Mouse (Mus musculus): ENCODE measurements around the gene Magi2. TPM values are rescaled to one million over a fixed set of nuclear protein-coding genes. Genes with fewer than 3 reads are reported as not detected.

Gene Magi2
- polyA plus RNA-seq, 1 experiment from 2014 or later = 6.1 TPM

DNA sequence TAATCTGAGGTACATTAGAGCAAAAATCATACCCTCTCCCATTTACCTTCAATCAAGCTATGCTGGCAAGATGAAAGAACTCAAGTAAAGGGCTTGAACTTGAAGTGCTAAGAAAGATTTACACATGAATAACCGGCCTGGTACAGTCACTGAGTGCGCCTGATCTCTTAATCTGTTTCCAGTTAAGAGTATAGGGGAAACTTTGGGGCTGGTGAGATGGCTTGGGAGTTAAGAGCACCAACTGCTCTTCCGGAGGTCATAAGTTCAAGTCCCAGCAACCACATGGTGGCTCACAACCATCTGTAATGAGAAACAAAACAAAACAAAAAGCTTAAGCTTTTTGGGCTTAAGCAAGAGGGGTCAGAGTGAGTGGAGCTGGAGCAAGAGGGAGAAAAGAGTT is 1451.7 kb downstream of the Magi2 start:
- no peak overlapping the region for H3K4me3 ChIP-seq (ENCODE audit: low read depth, low read length)
- WGBS = 59% methylated on average over 3 of the region's 3 CpGs
- H3K36me3 ChIP-seq (ENCODE audit: control insufficient read depth, insufficient read depth, low read length) = no peaks in the 10 kb centered on the region
- no peak for ATAC-seq (ENCODE audit: insufficient read depth, low FRiP score, low TSS enrichment)
- H3K9me3 ChIP-seq (ENCODE audit: control insufficient read depth, low read length) = no peaks in the 10 kb centered on the region
- peaks cover 8% of the 10 kb centered on the region; the same call in 1 of the 2 replicates for H3K4me1 ChIP-seq (ENCODE audit: control insufficient read depth, insufficient read depth, low read length)
- H3K27me3 ChIP-seq (ENCODE audit: control insufficient read depth, insufficient read depth, low read length) = no peaks in the 10 kb centered on the region
- no peak for DNase-seq (ENCODE audit: low spot score)
- no peak overlapping the region for H3K4me2 ChIP-seq (ENCODE audit: low read depth)
- no peak overlapping the region for H3K9ac ChIP-seq (ENCODE audit: low read length)
- no peak overlapping the region for H3K27ac ChIP-seq (ENCODE audit: low read depth, low read length)

DNA sequence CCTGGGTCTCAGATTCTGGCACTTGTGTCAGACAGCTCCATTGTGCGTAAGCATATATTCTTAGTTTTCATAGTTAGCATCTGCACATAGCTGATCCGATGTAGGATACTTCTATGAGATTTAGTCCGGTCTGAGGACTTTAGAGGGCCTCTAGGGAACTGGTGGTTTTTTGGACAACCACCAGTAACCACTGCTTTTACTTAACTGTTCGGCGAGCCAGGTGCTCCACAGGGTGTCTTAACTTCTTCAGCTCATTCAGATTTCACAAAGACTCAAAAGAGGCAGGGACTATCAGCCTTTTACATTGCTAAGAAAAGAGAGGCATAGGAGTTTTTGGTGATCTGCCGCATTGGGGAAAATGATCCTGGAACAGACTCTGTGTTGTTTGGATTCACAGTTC is 1453.1 kb downstream of the Magi2 start:
- Histone ChIP-seq H3K4me1 (ENCODE audit: control insufficient read depth, insufficient read depth, low read length) (peaks cover 8% of the 10 kb centered on the region; the same call in 1 of the 2 replicates), H3K27me3 (ENCODE audit: control insufficient read depth, insufficient read depth, low read length) (no peaks in the 10 kb centered on the region), H3K27ac (ENCODE audit: low read depth, low read length) (no peak overlapping the region), H3K4me3 (ENCODE audit: low read depth, low read length) (no peak overlapping the region), H3K4me2 (ENCODE audit: low read depth) (no peak overlapping the region), H3K9ac (ENCODE audit: low read length) (no peak overlapping the region), H3K9me3 (ENCODE audit: control insufficient read depth, low read length) (no peaks in the 10 kb centered on the region), H3K36me3 (ENCODE audit: control insufficient read depth, insufficient read depth, low read length) (no peaks in the 10 kb centered on the region)
- WGBS = 93% methylated on average over 6 of the region's 6 CpGs
- DNase-seq (ENCODE audit: low spot score) (no peak), ATAC-seq (ENCODE audit: insufficient read depth, low FRiP score, low TSS enrichment) (no peak)

DNA sequence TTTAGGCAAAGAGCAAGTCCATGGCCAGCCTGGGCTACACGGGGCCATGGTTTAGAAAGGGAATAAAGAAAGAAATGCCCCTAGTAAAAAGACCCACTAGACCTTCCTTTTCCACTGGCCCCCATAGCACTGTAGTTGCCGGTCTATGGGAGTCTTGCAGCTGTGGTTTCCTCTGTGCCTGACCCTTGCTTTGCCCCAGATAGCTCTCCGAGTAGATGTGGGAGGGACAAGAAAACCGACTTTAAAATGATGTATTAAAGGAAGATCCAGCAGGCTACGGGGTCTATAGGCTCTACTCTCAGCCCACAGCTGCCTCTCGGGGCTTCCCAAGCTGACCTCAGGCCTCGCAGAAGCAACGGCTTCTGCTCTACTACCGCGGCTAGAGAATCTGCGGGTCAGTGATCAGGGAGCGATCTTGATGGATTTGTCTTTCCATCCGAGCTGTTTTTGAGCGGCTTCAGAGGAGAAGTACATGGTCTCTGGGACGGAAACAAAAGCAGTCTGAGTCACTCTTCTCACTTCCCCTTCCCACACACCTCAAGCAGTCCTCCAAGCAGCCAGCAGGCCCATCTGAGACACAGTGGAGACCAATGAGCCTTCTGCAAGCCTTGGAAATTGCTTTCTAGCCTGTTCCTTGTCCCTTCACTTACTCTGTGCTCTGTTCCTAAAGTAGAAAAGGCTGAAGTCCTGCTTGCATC is 1454.1 kb downstream of the Magi2 start:
- H3K4me3 ChIP-seq (ENCODE audit: low read depth, low read length) = no peak overlapping the region
- ATAC-seq (ENCODE audit: insufficient read depth, low FRiP score, low TSS enrichment) (no peak), DNase-seq (ENCODE audit: low spot score) (no peak)
- no peaks in the 10 kb centered on the region for H3K36me3 ChIP-seq (ENCODE audit: control insufficient read depth, insufficient read depth, low read length)
- WGBS = 83% methylated on average over 15 of the region's 15 CpGs
- H3K4me2 ChIP-seq (ENCODE audit: low read depth) = no peak overlapping the region
- H3K27me3 ChIP-seq (ENCODE audit: control insufficient read depth, insufficient read depth, low read length) = no peaks in the 10 kb centered on the region
- H3K9me3 ChIP-seq (ENCODE audit: control insufficient read depth, low read length) = no peaks in the 10 kb centered on the region
- H3K4me1 ChIP-seq (ENCODE audit: control insufficient read depth, insufficient read depth, low read length) = peaks cover 8% of the 10 kb centered on the region; the same call in 1 of the 2 replicates
- no peak overlapping the region for H3K27ac ChIP-seq (ENCODE audit: low read depth, low read length)
- H3K9ac ChIP-seq (ENCODE audit: low read length) = no peak overlapping the region

DNA sequence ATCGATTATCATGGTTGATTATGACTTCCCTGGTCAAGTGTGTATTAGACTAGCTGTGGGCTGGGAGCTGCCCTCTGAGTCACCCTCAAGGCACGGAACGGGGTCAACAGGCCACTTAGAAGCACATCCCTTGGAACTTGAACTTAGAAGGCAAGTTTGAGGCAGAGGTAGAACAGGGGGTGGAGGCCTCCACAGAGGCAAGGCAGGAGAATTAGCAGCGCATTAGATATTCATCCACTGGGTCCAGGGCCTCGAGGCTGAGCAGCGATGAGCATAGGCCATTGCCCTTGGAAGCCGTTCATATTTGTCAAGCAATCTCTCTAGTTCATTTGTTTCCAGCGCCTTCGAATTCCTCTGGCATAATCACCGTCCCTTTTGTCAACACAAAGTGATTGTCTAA is 1454.8 kb downstream of the Magi2 start:
- no peaks in the 10 kb centered on the region for H3K27me3 ChIP-seq (ENCODE audit: control insufficient read depth, insufficient read depth, low read length)
- H3K4me3 ChIP-seq (ENCODE audit: low read depth, low read length) = no peak overlapping the region
- DNase-seq (ENCODE audit: low spot score) = no peak
- H3K36me3 ChIP-seq (ENCODE audit: control insufficient read depth, insufficient read depth, low read length) = no peaks in the 10 kb centered on the region
- H3K4me2 ChIP-seq (ENCODE audit: low read depth) = no peak overlapping the region
- ATAC-seq (ENCODE audit: insufficient read depth, low FRiP score, low TSS enrichment) = 0 out of 2 replicates have a peak, but pooled peaks have one; percentile 29
- peaks cover 8% of the 10 kb centered on the region; the same call in 1 of the 2 replicates for H3K4me1 ChIP-seq (ENCODE audit: control insufficient read depth, insufficient read depth, low read length)
- H3K9ac ChIP-seq (ENCODE audit: low read length) = no peak overlapping the region
- H3K9me3 ChIP-seq (ENCODE audit: control insufficient read depth, low read length) = no peaks in the 10 kb centered on the region
- no peak overlapping the region for H3K27ac ChIP-seq (ENCODE audit: low read depth, low read length)
- 59% methylated on average over 10 of the region's 10 CpGs for WGBS

DNA sequence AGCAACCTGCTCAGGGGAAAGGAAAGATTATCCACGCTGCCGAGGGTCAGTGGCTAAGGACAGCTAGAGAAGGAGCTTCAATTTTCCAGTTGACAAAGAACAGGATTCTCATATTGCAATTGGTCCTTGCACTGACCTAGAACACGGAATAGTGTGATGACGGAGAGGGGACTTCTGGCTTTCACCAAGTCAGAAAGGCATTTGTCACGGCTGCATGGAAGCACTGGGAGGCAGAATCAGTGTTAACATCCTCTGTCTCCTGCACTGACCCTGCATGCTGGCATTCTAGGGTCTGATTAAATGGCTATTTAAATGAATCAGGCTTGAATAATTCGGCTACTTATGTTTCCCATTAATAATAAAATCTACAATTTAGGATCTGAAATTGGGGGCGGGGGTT is 1455.4 kb downstream of the Magi2 start:
- H3K4me1 ChIP-seq (ENCODE audit: control insufficient read depth, insufficient read depth, low read length) = peaks cover 4% of the 10 kb centered on the region; the same call in 1 of the 2 replicates
- H3K4me3 ChIP-seq (ENCODE audit: low read depth, low read length) = no peak overlapping the region
- H3K4me2 ChIP-seq (ENCODE audit: low read depth) = no peak overlapping the region
- ATAC-seq (ENCODE audit: insufficient read depth, low FRiP score, low TSS enrichment) (0 out of 2 replicates have a peak, but pooled peaks have one; percentile 31), DNase-seq (ENCODE audit: low spot score) (no peak)
- 43% methylated on average over 7 of the region's 7 CpGs for WGBS
- H3K27ac ChIP-seq (ENCODE audit: low read depth, low read length) = no peak overlapping the region
- no peak overlapping the region for H3K9ac ChIP-seq (ENCODE audit: low read length)
- no peaks in the 10 kb centered on the region for H3K36me3 ChIP-seq (ENCODE audit: control insufficient read depth, insufficient read depth, low read length)
- no peaks in the 10 kb centered on the region for H3K27me3 ChIP-seq (ENCODE audit: control insufficient read depth, insufficient read depth, low read length)
- H3K9me3 ChIP-seq (ENCODE audit: control insufficient read depth, low read length) = no peaks in the 10 kb centered on the region

DNA sequence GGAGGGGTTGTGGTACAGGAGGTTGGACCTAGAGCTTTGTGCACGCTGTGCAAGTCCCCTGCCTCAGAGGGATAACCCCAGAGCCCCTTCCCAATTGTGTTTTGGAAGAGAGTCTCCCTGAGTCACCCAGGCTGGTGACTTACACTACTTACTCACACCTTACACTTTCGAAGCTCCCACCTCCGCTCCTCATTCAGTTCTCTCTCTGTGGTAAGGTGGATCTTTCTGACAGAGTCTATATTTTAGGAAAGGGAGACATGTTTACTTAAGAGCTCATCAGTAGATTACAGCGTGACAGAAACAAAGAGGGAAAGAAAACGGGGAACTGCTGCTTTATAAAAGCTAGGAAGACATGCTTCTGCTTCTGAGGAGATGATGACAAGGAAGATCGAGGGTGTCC is 1457.3 kb downstream of the Magi2 start:
- Histone ChIP-seq H3K9me3 (ENCODE audit: control insufficient read depth, low read length) (no peaks in the 10 kb centered on the region), H3K27ac (ENCODE audit: low read depth, low read length) (no peak overlapping the region), H3K4me2 (ENCODE audit: low read depth) (no peak overlapping the region), H3K9ac (ENCODE audit: low read length) (no peak overlapping the region), H3K4me3 (ENCODE audit: low read depth, low read length) (no peak overlapping the region), H3K4me1 (ENCODE audit: control insufficient read depth, insufficient read depth, low read length) (0 out of 2 replicates have a peak, but pooled peaks cover 4% of the 10 kb centered on the region), H3K27me3 (ENCODE audit: control insufficient read depth, insufficient read depth, low read length) (no peaks in the 10 kb centered on the region), H3K36me3 (ENCODE audit: control insufficient read depth, insufficient read depth, low read length) (no peaks in the 10 kb centered on the region)
- DNase-seq (ENCODE audit: low spot score) (no peak), ATAC-seq (ENCODE audit: insufficient read depth, low FRiP score, low TSS enrichment) (no peak)
- WGBS = 75% methylated on average over 6 of the region's 6 CpGs

DNA sequence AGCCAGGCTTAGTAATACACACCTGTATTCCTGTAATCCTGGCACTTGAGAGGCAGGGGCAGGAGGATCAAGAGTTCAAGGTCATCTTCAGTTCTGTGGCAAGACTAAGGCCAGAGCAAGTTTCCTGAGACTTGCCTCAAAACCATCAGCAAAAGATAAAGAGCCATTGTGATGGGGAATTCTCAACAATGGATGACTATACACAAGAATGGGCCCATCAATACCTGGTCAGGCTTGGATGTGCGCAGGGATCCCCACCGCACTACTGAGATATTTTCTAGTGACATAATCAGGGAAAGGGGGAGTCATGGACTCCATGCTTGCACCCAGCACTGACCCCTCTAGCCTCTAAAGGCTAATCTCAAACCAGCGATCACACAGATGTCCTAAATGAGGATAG is 1465.4 kb downstream of the Magi2 start:
- Histone ChIP-seq H3K4me2 (ENCODE audit: low read depth) (no peak overlapping the region), H3K36me3 (ENCODE audit: control insufficient read depth, insufficient read depth, low read length) (no peaks in the 10 kb centered on the region), H3K9ac (ENCODE audit: low read length) (no peak overlapping the region), H3K27me3 (ENCODE audit: control insufficient read depth, insufficient read depth, low read length) (no peaks in the 10 kb centered on the region), H3K4me1 (ENCODE audit: control insufficient read depth, insufficient read depth, low read length) (no peaks in the 10 kb centered on the region), H3K4me3 (ENCODE audit: low read depth, low read length) (no peak overlapping the region), H3K9me3 (ENCODE audit: control insufficient read depth, low read length) (0 out of 2 replicates have a peak, but pooled peaks cover 2% of the 10 kb centered on the region), H3K27ac (ENCODE audit: low read depth, low read length) (no peak overlapping the region)
- DNase-seq (ENCODE audit: low spot score) (no peak), ATAC-seq (ENCODE audit: insufficient read depth, low FRiP score, low TSS enrichment) (no peak)
- 93% methylated on average over 3 of the region's 3 CpGs for WGBS

DNA sequence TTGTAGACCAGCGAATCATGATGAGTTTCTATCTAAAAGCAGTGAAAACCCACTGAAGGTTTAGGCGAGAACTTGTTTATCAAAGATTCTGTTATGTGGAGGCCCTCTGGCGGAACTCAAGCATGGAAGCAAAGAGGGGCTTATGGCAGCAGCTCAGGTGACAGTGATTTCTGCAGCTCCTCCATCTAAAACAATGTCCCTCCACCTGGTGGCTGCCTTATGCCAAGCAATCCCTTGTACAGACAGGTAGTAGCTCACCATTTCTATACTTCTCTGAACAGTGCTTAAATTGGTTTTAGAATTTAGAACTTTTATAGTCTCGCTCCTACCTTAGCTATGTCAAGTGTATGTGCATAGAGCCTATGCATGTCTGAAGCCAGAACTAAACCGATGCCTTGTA is 1472.3 kb downstream of the Magi2 start:
- WGBS = 84% methylated on average over 5 of the region's 5 CpGs
- H3K27ac ChIP-seq (ENCODE audit: low read depth, low read length) = no peak overlapping the region
- ATAC-seq (ENCODE audit: insufficient read depth, low FRiP score, low TSS enrichment) = no peak

More for the DNA sequence above, 1472.3 kb downstream of the Magi2 start:
- no peak for DNase-seq (ENCODE audit: low spot score)
- Histone ChIP-seq H3K9me3 (ENCODE audit: control insufficient read depth, low read length) (no peaks in the 10 kb centered on the region), H3K27me3 (ENCODE audit: control insufficient read depth, insufficient read depth, low read length) (no peaks in the 10 kb centered on the region), H3K9ac (ENCODE audit: low read length) (no peak overlapping the region), H3K36me3 (ENCODE audit: control insufficient read depth, insufficient read depth, low read length) (no peaks in the 10 kb centered on the region), H3K4me1 (ENCODE audit: control insufficient read depth, insufficient read depth, low read length) (0 out of 2 replicates have a peak, but pooled peaks cover 2% of the 10 kb centered on the region), H3K4me3 (ENCODE audit: low read depth, low read length) (no peak overlapping the region), H3K4me2 (ENCODE audit: low read depth) (no peak overlapping the region)
